Mouse (Mus musculus) midbrain, embryonic 13.5 days (tissue): Measurements from ENCODE around the gene Vmn1r16. TPM values are rescaled to one million over a fixed set of nuclear protein-coding genes. Genes with fewer than 3 reads are reported as not detected.
"Not testable (repeated sequence)": the region's sequence is repeated elsewhere in the genome, so short reads cannot be mapped to it uniquely, and the experiment has no call there.

Experiments
- ATAC-seq: fragments of 200-750 bp; cut with Nextera tagmentation; 2 replicates; pipeline ENCODE4 v1.8.0; 2017; ENCODE audit warnings: mild to moderate bottlenecking, moderate TSS enrichment, moderate library complexity
- H3K27ac ChIP-seq: fragments of 300-500 bp; sonication (generic); 2 replicates; pipeline ENCODE4 v1.5.1; 2015; ENCODE audit warnings: inconsistent platforms, mild to moderate bottlenecking, moderate library complexity
- H3K27me3 ChIP-seq: fragments of 300-500 bp; sonication (generic); 2 replicates; pipeline ENCODE4 v1.6.1; 2015; ENCODE audit warnings: mild to moderate bottlenecking, inconsistent platforms
- H3K36me3 ChIP-seq: fragments of 300-500 bp; sonication (generic); 2 replicates; pipeline ENCODE4 v1.6.1; 2015; ENCODE audit warnings: mild to moderate bottlenecking, inconsistent platforms
- H3K4me1 ChIP-seq: fragments of 300-500 bp; sonication (generic); replicated peaks from 2 replicates; pipeline ENCODE4 v1.6.1; 2015; ENCODE audit warnings: inconsistent platforms
- H3K4me2 ChIP-seq: fragments of 300-500 bp; sonication (generic); replicated peaks from 2 replicates; pipeline ENCODE4 v1.6.1; 2015; ENCODE audit warnings: moderate library complexity, mild to moderate bottlenecking, inconsistent platforms
- H3K4me3 ChIP-seq: fragments of 300-500 bp; sonication (generic); replicated peaks from 2 replicates; pipeline ENCODE4 v1.5.1; 2015; ENCODE audit warnings: mild to moderate bottlenecking, inconsistent platforms
- H3K9ac ChIP-seq: fragments of 300-500 bp; sonication (generic); replicated peaks from 2 replicates; pipeline ENCODE4 v1.6.1; 2015; ENCODE audit warnings: mild to moderate bottlenecking, inconsistent platforms
- H3K9me3 ChIP-seq: fragments of 300-500 bp; sonication (generic); 2 replicates; pipeline ENCODE4 v1.6.1; 2016; ENCODE audit warnings: mild to moderate bottlenecking, inconsistent platforms
- WGBS: fragments of 180-500 bp; shearing (Covaris S2); methylation state at CpG from one replicate; pipeline ENCODE4 v1.1.7; 2015; 5-methylcytosine and 5-hydroxymethylcytosine counted together
- polyA plus RNA-seq: library from polyadenylated mRNA; unstranded; fragments of >200 nt; fragmentation: Nextera tagmentation; extraction: Ambion mirVana; gene quantifications from 2 replicates; pipeline ENCODE4 v1.2.1, GENCODE M21; 2015

Gene Vmn1r16
- not detected in 2 replicates for polyA plus RNA-seq

DNA sequence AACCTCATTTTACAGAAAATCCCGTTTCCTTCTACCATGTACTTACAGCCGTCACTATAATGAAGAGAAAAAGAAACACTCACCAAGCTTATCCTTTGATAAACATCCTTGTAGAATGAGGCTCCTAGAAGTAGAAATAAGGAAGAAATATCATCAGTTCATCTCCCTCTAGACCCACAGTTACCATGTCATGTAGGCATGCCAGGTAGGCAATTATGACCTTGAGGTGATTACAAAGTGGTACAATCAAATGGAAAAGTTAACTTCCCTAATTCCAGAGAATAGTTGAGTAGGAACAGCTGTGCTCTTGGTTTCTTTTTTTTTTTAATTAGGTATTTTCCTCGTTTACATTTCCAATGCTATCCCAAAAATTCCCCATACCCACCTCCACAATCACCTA is at the start of gene Vmn1r16:
TSS of gene Vmn1r16 (minus strand) at position 101 of the 400 bp plus-strand sequence.
- 86% methylated on average over 3 of the region's 3 CpGs for WGBS

DNA sequence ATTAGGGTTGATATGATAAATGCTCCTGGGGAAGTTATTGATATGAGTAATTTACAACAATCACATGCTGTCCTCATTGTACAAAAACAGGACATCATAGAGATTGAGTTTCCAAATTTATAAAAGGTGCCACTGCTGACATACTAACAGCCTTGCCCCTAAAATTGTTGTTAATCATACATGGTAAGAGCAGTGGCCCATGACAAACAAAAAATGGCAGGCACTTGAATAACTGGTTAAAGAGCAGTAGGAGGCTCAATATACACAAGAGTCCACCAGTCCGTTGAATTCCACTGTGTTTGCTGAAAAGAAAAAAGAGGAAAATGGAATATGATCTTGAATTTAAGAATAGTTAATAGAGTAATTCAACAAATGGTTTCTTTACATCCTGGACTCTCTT is 38.2 kb upstream of the Vmn1r16 start:
- H3K4me3 ChIP-seq: no peak overlapping the region
- H3K4me2 ChIP-seq: no peak overlapping the region
- no peak overlapping the region for H3K27ac ChIP-seq
- H3K4me1 ChIP-seq: no peaks in the 10 kb centered on the region
- WGBS: 93% methylated on average over 1 of the region's 1 CpGs
- no peaks in the 10 kb centered on the region for H3K27me3 ChIP-seq
- no peaks in the 10 kb centered on the region for H3K9me3 ChIP-seq
- H3K36me3 ChIP-seq: no peaks in the 10 kb centered on the region
- no peak overlapping the region for H3K9ac ChIP-seq
- no peak for ATAC-seq

More for the DNA sequence above, at the start of gene Vmn1r16:
- Histone ChIP-seq H3K27me3 (no peaks in the 10 kb centered on the region), H3K36me3 (no peaks in the 10 kb centered on the region), H3K27ac (no peak within 1 kb of the TSS), H3K9me3 (no peaks in the 10 kb centered on the region), H3K9ac (no peak within 1 kb of the TSS), H3K4me1 (no peaks in the 10 kb centered on the region), H3K4me3 (no peak within 1 kb of the TSS), H3K4me2 (no peak within 1 kb of the TSS)
- ATAC-seq: no peak

- ATAC-seq, H3K4me1 ChIP-seq, H3K36me3 ChIP-seq, H3K4me2 ChIP-seq, H3K4me3 ChIP-seq, H3K27me3 ChIP-seq, H3K9me3 ChIP-seq, H3K9ac ChIP-seq, H3K27ac ChIP-seq: not testable (repeated sequence)
- 87% methylated on average over 1 of the region's 1 CpGs for WGBS
Observed at GRCm38 (mm10) chr6:57365866-57366265, 36.6 kb upstream of the Vmn1r16 start.

DNA sequence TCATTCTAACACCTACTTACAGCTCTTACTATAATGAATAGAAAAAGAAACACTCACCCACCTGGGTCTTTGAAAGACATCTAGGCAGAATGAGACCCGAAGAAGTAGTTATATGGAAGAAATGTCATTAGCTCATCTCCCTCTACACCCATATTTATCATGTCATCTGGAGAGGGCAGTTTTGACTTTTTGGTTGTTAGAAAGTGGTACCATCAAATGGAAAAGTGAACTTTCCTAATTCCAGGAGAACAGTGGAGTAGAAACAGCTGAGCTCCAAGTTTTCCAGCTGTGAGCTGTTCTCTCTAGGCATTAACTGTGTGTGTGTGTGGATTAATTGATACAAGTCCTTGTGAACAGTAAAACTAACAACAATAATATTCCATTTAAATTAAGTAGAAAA is 34.3 kb upstream of the Vmn1r16 start, which contains the start of gene Vmn1r17:
TSS of gene Vmn1r17 (minus strand) at position 101 of the 400 bp plus-strand sequence.
- H3K4me3 ChIP-seq: no peak within 1 kb of the TSS
- H3K4me1 ChIP-seq: no peaks in the 10 kb centered on the region
- 93% methylated on average over 1 of the region's 1 CpGs for WGBS

DNA sequence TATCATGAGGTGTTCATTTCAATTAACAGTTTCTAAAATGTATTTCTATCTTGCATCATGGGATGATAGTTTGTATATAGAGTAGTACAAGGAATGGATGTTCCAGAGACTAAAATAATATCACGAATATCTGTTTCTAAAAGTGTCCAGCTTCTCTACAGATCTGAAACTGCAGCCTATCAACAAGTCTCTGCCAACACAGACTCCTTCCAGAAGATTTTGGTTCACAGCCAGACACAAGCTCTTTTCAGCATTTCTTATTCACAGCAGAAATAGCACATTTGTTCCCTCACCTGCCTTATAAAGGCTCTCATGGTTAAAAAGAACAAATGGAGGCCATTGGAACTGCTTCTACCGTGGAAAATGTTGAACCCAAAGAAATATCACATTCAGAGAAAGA is 27.6 kb upstream of the Vmn1r16 start:
- Histone ChIP-seq H3K4me3 (no peak overlapping the region), H3K36me3 (no peaks in the 10 kb centered on the region), H3K9ac (no peak overlapping the region), H3K27ac (no peak overlapping the region), H3K27me3 (no peaks in the 10 kb centered on the region), H3K4me2 (no peak overlapping the region), H3K9me3 (no peaks in the 10 kb centered on the region), H3K4me1 (no peaks in the 10 kb centered on the region)
- ATAC-seq: no peak
- WGBS: 76% methylated on average over 2 of the region's 2 CpGs

More for the DNA sequence above, 34.3 kb upstream of the Vmn1r16 start, which contains the start of gene Vmn1r17:
- Histone ChIP-seq H3K9ac (no peak within 1 kb of the TSS), H3K36me3 (no peaks in the 10 kb centered on the region), H3K27me3 (no peaks in the 10 kb centered on the region), H3K27ac (no peak within 1 kb of the TSS), H3K9me3 (no peaks in the 10 kb centered on the region), H3K4me2 (no peak within 1 kb of the TSS)
- ATAC-seq: no peak

- no peaks in the 10 kb centered on the region for H3K27me3 ChIP-seq
- no peaks in the 10 kb centered on the region for H3K36me3 ChIP-seq
- no peak for ATAC-seq
- no peak overlapping the region for H3K9ac ChIP-seq
- H3K4me3 ChIP-seq: no peak overlapping the region
- H3K27ac ChIP-seq: no peak overlapping the region
- no peaks in the 10 kb centered on the region for H3K4me1 ChIP-seq
- H3K9me3 ChIP-seq: no peaks in the 10 kb centered on the region
- H3K4me2 ChIP-seq: no peak overlapping the region
Observed at GRCm38 (mm10) chr6:57326176-57326575, 3.1 kb downstream of the Vmn1r16 start.

GRCm38 (mm10) chr6:57278952-57279351 is 50.3 kb downstream of the Vmn1r16 start:
- no peaks in the 10 kb centered on the region for H3K36me3 ChIP-seq
- H3K9me3 ChIP-seq: no peaks in the 10 kb centered on the region
- no peaks in the 10 kb centered on the region for H3K4me1 ChIP-seq
- no peak overlapping the region for H3K9ac ChIP-seq
- no peak overlapping the region for H3K27ac ChIP-seq
- no peak overlapping the region for H3K4me2 ChIP-seq
- ATAC-seq: no peak
- no peaks in the 10 kb centered on the region for H3K27me3 ChIP-seq
- H3K4me3 ChIP-seq: no peak overlapping the region

DNA sequence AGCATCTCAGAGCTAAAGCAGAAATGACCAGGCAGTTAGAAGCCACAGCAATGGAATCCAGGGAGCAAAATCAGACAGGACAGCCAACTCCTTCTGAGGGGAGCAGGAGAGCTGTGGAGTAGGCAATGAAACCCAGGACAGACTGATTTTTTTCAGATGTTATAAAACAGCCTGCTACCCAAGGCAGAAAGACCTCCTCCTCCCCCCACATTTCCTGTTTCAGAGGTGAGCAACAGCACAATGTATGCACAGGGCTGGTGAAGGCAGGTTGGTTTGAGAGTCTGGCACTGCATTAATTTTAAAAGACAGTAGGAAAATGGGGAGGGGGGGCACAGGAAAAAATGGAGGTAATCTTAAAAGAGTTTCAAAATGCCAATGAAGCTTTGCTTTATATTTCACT is 56.8 kb downstream of the Vmn1r16 start:
- Histone ChIP-seq H3K36me3 (no peaks in the 10 kb centered on the region), H3K27ac (no peak overlapping the region), H3K4me1 (no peaks in the 10 kb centered on the region), H3K4me3 (no peak overlapping the region), H3K4me2 (no peak overlapping the region), H3K9ac (no peak overlapping the region), H3K27me3 (no peaks in the 10 kb centered on the region), H3K9me3 (no peaks in the 10 kb centered on the region)
- no peak for ATAC-seq

DNA sequence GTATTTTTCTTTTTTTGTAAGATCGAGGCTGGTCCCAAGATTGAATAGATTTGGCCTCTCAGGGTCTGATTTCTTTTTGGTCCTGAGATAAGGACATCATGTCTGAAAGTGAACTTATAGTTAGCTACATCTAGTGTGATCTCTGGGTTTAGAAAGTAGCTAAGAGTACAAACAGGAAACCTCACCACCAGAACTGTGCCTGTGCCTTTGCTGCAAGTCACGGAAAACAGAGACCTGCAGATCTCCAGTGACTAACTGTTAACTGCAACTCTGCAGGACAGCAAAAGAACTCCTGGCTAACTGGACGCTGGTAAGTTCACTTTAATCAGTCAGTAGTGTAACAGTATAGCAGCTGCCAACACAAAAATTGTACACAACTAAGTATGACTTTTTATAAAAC is 57.4 kb downstream of the Vmn1r16 start:
- ATAC-seq: no peak
- 81% methylated on average over 3 of the region's 3 CpGs for WGBS
- Histone ChIP-seq H3K27ac (no peak overlapping the region), H3K9ac (no peak overlapping the region), H3K4me1 (no peaks in the 10 kb centered on the region), H3K36me3 (no peaks in the 10 kb centered on the region), H3K4me2 (no peak overlapping the region), H3K27me3 (no peaks in the 10 kb centered on the region), H3K4me3 (no peak overlapping the region), H3K9me3 (no peaks in the 10 kb centered on the region)

Other genes with a start within 250 kb of the Vmn1r16 start
- gene Vmn1r10, start 220.0 kb downstream of the Vmn1r16 start, polyA plus RNA-seq: not detected in 2 replicates
- gene Vmn1r11, start 196.0 kb downstream of the Vmn1r16 start, polyA plus RNA-seq: not detected in 2 replicates
- gene Vmn1r12, start 172.6 kb downstream of the Vmn1r16 start, polyA plus RNA-seq: not detected in 2 replicates
- gene Vmn1r13, start 126.2 kb downstream of the Vmn1r16 start, polyA plus RNA-seq: not detected in 2 replicates
- gene Vmn1r14, start 97.8 kb downstream of the Vmn1r16 start, polyA plus RNA-seq: not detected in 2 replicates
- gene Vmn1r15, start 71.5 kb downstream of the Vmn1r16 start, polyA plus RNA-seq: not detected in 2 replicates
- gene Vmn1r17, start 34.2 kb upstream of the Vmn1r16 start, polyA plus RNA-seq: not detected in 2 replicates
- not detected in 2 replicates for gene Vmn1r18, start 66.3 kb upstream of the Vmn1r16 start, polyA plus RNA-seq
- not detected in 2 replicates for gene Vmn1r19, start 74.3 kb upstream of the Vmn1r16 start, polyA plus RNA-seq
- gene Vmn1r20, start 99.4 kb upstream of the Vmn1r16 start, polyA plus RNA-seq: 0.04 TPM in 1 of 2 replicates, not detected in the other
- gene Ppm1k, start 206.0 kb upstream of the Vmn1r16 start, polyA plus RNA-seq: 6.3 and 7.5 TPM in 2 replicates